Mouse (Mus musculus) lung, postnatal 4 days (tissue): Measurements from ENCODE around the gene Hist2h3b.
"Not testable (repeated sequence)": the region's sequence is repeated elsewhere in the genome, so short reads cannot be mapped to it uniquely, and the experiment has no call there.

Experiments used
- DNase-seq, 2 experiments: peaks; one replicate each; pipeline ENCODE4 v3.0.0; 2021

Gene Hist2h3b

GRCm38 (mm10) chr3:96263558-96264403, 4.7 kb upstream of the Hist2h3b start:
- DNase-seq: peak; percentile 52 to 65

- no peak for DNase-seq
Measured at GRCm38 (mm10) chr3:96264404-96264949, 4.0 kb upstream of the Hist2h3b start.

GRCm38 (mm10) chr3:96266132-96266710, 2.2 kb upstream of the Hist2h3b start:
- no peak for DNase-seq

GRCm38 (mm10) chr3:96267541-96267940, 913 bp upstream of the Hist2h3b start:
- no peak for DNase-seq

- DNase-seq: not testable (repeated sequence)
Measured at GRCm38 (mm10) chr3:96268776-96269378, 423 bp downstream of the Hist2h3b start.

- peak; percentile 92 to 93 for DNase-seq
Measured at GRCm38 (mm10) chr3:96269511-96270474, 1.3 kb downstream of the Hist2h3b start, which contains the start of gene Hist2h2bb. Gene Hist2h2bb (plus strand): TSS chr3:96269752.

GRCm38 (mm10) chr3:96273591-96274465, 5.4 kb downstream of the Hist2h3b start:
- DNase-seq: peak in 1 of 2 experiments; percentile 11

- DNase-seq: peak; percentile 56 to 61
Measured at GRCm38 (mm10) chr3:96277428-96277799, 9.0 kb downstream of the Hist2h3b start.

GRCm38 (mm10) chr3:96277800-96278624, 9.6 kb downstream of the Hist2h3b start:
- peak; percentile 95 to 96 for DNase-seq

GRCm38 (mm10) chr3:96280660-96281059, 12.2 kb downstream of the Hist2h3b start:
- DNase-seq: no peak

- peak in 1 of 2 experiments; percentile 40 for DNase-seq
Measured at GRCm38 (mm10) chr3:96284457-96284856, 16.0 kb downstream of the Hist2h3b start.

- DNase-seq: peak in 1 of 2 experiments; percentile 27
Measured at GRCm38 (mm10) chr3:96287334-96287733, 18.9 kb downstream of the Hist2h3b start.

- DNase-seq: no peak
Measured at GRCm38 (mm10) chr3:96289201-96289600, 20.7 kb downstream of the Hist2h3b start.

- DNase-seq: not testable (repeated sequence)
Measured at GRCm38 (mm10) chr3:96290727-96291126, 22.3 kb downstream of the Hist2h3b start.

GRCm38 (mm10) chr3:96292641-96293040, 24.2 kb downstream of the Hist2h3b start:
- DNase-seq: no peak

- no peak for DNase-seq
Measured at GRCm38 (mm10) chr3:96293368-96293767, 24.9 kb downstream of the Hist2h3b start.

GRCm38 (mm10) chr3:96293787-96294186, 25.3 kb downstream of the Hist2h3b start, which contains the start of gene Fcgr1:
Gene Fcgr1 (minus strand): TSS chr3:96293969.
- DNase-seq: no peak

GRCm38 (mm10) chr3:96298360-96298759, 29.9 kb downstream of the Hist2h3b start:
- DNase-seq: no peak

GRCm38 (mm10) chr3:96299562-96299961, 31.1 kb downstream of the Hist2h3b start:
- DNase-seq: no peak
